Mouse (Mus musculus): ENCODE results near the gene Guca1a. TPM values are rescaled to one million over a fixed set of nuclear protein-coding genes. Genes with fewer than 3 reads are reported as not detected.
A peak's percentile ranks its signal among the peaks of the same experiment; 100 is the strongest.

Guca1a gene
- total RNA-seq, 2 experiments from 2014 or later, result 2.5 TPM; not detected in 1

DNA sequence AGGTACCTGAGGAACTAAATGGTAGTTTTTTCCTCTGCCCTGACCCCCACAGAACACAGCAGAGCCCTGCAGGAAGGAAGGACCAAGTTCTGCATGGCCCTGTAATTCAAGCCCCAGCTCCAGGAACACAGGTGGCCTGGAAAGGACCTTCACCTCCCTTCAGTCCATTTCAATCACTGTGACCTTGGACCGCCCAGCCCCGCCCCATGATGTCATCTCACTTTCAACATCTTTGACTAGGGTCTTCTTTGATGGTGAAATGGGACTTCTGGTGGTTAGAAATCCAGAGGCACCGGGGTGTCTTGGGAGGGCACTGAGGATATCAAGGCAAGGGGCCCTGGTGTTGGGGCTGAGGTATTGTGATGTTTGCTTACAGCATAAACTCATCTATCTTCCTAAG lies 21.2 kb upstream of the Guca1a start:
- no peak for ATAC-seq (replicated peaks; ENCODE audit: low FRiP score, poor library complexity, severe bottlenecking)

DNA sequence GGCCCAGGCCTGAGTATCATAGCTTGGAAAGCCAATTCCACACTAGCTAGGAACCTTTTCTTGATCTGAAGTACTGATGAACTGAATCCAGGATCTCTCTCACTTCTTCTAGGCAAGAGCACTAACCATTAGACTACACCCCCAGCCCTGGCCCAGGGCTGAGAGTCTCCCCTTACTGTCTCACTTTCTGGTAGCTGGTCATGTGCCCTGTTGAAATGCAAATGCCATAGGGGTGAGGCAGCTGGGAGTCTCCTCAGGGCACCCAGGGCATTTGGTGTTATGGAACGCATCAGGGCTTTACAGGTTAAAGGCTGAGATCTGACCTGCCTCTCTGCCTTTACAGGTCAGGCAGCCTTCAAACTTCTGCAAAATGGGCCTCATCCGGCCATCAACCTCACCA lies 19.8 kb upstream of the Guca1a start:
- no peak for ATAC-seq (replicated peaks; ENCODE audit: low FRiP score, poor library complexity, severe bottlenecking)

DNA sequence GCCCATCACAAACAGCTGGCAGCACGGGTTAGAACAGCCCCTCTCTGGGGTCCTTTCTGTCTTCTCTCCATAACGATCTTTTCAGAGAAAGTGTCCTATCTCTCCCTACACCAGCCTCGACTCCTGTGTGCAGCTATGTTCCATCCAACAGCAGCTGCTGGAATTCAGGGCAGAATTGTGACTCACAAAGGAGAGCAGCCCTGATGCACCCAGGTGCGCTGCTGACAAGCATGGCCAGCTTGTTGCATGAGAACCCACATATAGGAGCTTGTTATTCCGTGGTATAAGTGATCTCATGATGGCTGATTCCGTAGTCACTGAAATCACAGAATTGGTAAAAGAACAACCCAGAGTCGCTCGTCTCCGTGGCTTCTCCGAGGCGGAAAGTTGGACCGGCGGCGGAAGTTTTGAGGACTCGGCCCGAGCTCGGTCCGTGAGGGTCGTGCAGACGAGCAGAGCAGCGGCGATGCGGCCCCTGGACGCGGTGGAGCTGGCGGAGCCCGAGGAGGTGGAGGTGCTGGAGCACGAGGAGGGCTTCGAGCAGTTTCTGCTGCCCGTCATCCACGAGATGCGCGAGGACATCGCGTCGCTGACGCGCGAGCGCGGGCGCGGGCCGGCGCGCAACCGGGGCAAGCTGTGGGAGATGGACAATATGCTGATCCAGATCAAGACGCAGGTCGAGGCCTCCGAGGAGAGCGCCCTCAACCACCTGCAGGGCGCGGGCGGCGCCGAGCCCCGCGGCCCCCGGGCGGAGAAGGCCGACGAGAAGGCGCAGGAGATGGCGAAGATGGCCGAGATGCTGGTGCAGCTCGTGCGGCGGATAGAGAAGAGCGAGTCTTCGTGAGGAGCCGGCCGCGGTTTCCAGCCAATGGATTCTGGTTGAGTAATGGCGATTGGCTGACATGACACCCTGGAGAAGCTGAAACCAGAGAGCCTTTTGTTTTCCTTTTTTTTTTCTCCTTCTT lies 9.8 kb upstream of the Guca1a start:
- ATAC-seq (replicated peaks; ENCODE audit: low FRiP score, poor library complexity, severe bottlenecking), result peak; percentile 63

DNA sequence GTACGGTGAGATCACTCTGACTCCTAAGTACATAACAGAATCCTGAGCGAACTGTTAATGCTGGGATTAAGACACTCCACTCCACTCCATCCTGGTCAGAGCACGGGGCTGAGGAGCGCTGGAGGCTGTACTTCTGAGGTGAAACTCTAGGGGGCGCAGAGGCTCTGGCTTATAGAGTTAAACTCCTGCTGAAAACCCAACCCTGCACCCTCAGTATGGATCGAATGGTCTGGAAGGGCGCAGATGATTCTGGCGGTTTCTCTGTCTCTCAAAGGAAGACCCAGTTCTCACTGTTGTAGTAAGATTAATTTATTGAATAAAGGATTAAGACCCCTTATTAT lies 8.1 kb upstream of the Guca1a start:
- ATAC-seq (replicated peaks; ENCODE audit: low FRiP score, poor library complexity, severe bottlenecking), result 0 out of 2 replicates have a peak, but pooled peaks have one; percentile 53

DNA sequence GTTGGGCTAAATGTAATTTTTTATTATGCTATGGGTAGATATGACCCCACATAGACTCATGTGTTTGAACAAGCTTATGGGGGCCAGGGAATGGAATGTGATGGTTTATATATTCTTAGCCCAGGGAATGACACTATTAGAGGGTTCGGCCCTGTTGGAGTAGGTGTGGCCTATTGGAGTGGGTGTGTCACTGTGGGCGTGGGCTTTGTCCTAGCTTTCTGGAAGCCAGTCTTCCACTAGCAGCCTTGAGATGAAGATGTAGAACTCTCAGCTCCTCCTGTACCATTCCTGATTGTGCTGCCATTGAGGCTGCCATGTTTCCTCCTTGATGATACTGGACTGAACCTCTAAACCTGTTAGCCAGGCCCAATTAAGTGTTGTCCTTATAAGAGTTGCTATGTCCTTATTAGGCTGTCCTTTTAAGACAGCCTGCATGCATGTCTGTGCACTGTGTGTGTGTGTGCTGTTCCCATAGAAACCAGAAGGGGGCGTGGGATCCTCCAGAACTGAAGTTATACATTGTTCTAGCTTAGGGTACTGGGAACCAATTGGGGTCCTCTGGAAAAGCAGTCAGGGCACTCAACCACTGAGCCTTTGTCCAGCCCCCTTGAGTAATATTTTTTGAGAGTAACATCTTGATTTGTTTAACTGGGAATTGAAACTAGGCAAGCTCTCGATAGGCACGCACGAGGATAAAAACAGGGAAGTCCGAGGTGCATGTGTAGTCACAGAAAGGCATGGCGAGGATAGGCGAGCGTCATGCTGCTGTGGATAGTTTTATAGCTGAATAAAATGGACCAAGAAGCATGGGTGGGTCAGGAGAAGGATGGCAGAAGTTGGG lies 7.6 kb upstream of the Guca1a start:
- ATAC-seq (replicated peaks; ENCODE audit: low FRiP score, poor library complexity, severe bottlenecking), result no peak

DNA sequence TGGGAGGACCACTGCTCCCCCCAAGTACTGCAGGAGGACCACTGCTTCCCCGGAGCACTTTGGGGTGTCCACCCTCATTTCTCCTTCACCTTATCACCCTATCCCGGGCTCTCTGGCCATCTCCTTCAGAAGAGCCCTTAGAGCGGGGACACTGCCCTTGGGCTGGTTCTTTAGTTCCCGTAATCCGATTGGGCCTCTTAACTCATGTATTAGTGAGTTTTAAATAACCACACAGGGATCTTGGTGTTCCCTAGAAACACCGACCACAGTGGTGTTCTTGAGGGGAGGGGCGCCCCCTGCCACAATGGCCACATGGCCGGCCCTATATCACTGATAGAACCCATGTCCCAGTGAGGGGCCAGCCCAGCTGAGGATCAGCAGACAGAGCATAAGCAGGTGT lies 1.3 kb downstream of the Guca1a start:
- no peak for ATAC-seq (replicated peaks; ENCODE audit: low FRiP score, poor library complexity, severe bottlenecking)

DNA sequence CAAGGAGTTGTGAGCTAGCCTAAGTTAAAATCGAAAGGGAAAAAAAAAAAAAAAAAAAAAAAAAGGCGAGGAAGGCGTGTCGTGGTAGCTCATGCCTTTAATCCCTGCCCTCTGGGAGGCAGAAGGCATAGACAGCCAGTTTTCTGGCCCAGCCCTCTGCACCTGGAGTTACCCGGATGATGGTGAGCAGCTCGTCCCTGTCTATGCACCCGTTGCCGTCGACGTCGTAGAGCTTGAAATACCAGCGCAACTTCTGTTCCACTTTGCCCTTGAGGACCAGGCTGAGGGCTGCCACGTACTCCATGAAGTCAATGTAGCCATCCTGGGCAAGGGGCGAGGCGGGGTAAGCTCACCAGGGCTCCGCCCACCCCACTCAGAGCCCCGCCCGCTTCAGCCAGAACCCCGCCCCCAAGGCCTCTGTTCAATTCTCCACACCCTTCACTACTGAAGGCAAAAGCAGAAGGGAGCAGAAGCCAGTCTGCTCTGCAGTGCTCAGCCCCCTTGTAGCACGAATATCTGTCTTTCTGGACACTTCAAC lies 4.9 kb downstream of the Guca1a start:
- ATAC-seq (replicated peaks; ENCODE audit: low FRiP score, poor library complexity, severe bottlenecking), result peak; percentile 57; the same call in 1 of the 2 replicates

DNA sequence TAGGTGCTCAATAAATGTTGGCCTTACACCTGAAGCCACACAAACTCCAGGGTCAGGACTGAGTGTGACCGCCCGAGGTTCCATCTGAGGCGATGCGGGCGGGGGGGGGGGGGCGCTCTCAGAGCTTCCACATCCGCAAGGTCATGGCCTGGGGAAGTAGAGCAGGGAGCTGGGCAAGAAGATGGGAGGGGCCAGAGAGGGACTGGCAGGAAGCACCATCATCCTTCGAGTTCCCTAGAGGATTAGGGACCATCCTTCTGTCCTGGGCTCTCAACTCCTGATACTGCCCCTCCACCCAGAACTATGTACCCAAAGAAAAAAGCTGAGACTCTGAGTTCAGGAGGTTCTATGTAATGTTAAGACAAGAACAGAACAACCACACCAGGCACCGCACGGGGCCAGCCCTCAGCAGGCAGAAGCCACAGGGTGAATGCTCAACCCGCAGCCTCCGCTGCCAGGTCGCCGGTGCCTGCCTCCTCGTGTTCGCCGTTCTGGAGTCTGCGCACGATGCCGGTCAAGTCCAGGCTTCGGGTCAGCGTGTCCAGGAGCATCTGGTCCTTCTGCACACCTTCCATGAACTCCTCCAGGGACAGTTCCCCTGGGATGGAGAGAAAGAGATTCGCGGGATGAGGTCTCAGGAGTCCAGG lies 6.0 kb downstream of the Guca1a start:
- ATAC-seq (replicated peaks; ENCODE audit: low FRiP score, poor library complexity, severe bottlenecking), result no peak

DNA sequence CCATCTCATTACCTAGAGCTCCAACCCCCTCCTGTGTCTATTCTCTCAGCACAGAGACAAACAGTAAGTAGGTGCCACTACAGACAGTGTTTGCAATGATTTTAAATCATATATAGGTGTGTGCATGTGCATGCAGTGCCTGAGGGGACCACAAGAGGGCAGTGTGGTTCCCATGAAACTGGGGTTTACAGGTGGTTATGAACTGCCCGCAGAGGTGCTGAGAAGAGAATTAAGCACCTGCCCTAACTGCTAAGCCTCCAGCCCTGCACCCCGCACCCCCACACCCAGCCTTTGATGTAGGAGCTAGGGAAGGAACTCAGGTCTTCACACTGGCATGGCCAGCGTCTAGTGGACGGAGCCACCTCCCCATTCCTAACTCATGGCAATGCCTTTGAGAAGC lies 13.7 kb downstream of the Guca1a start:
- no peak for ATAC-seq (replicated peaks; ENCODE audit: low FRiP score, poor library complexity, severe bottlenecking)

DNA sequence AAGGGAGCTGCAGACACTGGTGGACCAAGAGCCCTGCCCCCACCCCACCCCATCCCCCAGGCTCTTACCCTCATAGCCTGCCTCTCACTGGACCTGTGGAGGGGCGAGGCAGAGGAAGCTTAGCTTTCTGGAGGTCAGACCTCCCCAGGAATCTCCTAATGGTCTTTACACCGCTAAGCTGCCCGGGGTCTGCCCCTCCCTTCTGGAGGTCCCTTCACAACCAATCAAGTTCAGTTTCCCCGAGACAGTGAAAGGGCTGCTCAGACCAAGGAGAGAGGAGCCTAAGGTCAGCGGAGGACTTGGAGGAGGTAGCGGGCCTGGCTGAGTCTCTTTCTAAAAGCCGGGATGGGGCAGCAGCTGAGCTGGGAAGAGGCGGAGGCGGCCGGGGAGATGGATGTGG lies 15.2 kb downstream of the Guca1a start, which contains the start of gene Guca1b:
Gene Guca1b, plus strand, starts transcription at position 249 of the 400 bp plus-strand sequence.
- no peak for ATAC-seq (replicated peaks; ENCODE audit: low FRiP score, poor library complexity, severe bottlenecking)

DNA sequence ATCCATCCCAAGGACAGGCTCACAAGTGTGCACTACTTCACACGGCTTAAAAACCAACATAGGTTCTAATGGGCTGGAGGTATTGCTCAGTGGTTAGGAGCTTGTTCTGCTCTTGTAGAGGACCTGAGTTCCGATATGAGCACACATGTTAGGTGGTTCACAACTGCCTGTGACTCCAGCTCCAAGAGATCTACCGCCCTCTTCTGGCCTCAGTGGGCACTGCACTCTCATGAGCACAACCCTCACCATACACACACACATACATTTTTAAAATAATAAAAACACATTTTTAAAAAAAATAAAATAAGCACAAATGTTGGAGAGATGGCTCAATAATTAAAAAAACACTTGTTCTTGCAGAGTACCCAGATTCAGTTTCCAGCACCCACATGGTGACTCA lies 16.3 kb downstream of the Guca1a start:
- no peak for ATAC-seq (replicated peaks; ENCODE audit: low FRiP score, poor library complexity, severe bottlenecking)

DNA sequence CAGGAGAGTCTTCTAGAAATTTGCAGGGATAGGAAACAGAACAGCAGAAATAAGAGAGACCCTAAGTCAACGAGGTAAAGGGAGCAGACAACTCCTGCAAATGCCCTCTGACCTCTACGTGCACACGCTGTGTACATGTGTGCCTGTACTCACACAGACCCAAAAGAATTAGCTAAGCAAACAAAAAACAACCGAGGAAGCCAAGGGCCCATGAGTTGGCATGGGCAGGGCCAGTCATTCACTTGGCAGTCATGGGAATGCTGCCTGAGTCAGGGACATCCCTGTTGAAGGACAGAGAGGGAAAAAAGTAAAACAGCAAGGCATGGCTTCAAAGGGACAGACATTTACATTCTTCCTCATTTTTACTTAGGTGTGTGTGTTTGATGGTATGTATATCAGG lies 17.1 kb downstream of the Guca1a start:
- ATAC-seq (replicated peaks; ENCODE audit: low FRiP score, poor library complexity, severe bottlenecking), result no peak

DNA sequence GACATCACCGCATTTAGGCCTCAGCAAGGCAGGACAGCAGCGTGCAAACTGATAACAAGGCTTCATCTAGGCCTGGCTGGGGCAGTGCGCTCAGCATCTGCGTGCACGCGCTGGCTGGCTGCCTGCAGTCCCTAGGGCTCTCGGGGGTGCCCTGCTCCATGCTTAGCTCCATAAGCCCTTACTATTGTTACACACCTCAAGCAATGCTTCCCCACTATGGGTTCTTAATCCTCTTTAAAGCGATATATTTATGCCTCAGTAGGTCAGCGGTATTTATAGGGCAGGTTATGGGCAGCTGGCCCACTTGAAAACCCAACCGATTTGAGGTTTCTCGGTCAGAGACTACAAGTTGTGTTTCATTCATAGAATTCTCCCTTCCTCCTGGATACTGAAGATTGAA lies 18.5 kb downstream of the Guca1a start:
- no peak for ATAC-seq (replicated peaks; ENCODE audit: low FRiP score, poor library complexity, severe bottlenecking)

DNA sequence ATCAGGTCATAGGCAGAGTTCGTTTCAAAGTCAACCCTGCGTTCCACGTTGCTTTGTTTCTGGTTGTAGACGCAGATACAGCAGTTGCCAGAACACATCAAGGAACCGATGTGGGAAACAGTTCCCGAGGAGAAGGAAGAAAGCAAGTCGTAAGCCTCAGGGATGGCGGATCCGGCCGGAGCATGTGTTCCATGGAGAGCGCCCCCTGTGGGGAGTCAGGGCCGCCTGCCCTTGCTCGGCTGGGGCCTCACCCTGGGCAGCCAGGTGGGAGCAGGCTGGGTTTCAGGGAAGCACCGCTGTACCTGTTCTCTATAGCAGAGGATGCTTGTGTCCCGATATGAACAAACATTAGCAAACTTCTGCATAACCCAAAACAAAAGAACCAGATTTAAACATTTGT lies 22.3 kb downstream of the Guca1a start:
- ATAC-seq (replicated peaks; ENCODE audit: low FRiP score, poor library complexity, severe bottlenecking), result no peak

DNA sequence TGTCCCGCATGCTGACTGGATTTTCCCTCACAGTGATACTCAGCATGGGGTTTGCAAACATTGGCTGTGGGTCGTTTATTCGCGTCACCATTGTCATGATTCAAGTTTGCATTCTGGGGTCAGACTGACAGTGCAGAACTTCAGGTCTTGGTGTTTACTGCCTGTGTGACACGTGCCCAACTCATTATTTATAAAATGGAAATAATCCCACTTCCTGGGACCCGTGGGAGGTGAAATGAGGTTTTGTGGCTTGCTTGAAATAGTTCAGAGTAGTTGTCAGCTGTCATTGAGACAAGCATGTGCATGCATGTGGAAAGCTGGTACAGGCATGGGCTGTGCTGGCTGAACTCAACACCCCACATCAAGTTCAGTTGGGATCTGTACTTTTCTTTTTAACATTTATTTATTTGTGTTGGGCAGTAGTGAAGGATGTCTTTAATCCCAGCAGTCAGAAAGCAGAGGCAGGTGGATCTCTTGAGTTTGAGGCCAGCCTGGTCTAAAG lies 23.6 kb downstream of the Guca1a start:
- ATAC-seq (replicated peaks; ENCODE audit: low FRiP score, poor library complexity, severe bottlenecking), result no peak

DNA sequence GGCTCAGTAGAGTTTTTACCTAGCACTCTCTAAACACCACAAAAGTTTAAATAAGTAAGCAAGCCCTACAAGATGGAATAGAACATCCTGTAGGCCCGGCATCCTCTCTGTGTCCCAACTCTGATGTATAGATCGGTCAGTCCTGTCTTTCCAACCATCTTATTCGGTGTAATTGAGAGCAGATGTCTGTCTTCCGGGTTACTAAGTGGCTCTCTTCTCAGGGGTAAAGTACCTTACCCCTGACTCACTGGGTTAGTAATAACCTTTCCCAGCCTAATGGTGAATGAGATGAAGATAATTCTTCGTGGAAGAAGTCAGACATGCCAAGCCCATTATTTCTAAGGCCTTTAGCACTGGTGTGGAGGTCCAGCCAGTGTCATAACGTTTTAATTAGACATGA lies 26.4 kb downstream of the Guca1a start:
- no peak for ATAC-seq (replicated peaks; ENCODE audit: low FRiP score, poor library complexity, severe bottlenecking)

DNA sequence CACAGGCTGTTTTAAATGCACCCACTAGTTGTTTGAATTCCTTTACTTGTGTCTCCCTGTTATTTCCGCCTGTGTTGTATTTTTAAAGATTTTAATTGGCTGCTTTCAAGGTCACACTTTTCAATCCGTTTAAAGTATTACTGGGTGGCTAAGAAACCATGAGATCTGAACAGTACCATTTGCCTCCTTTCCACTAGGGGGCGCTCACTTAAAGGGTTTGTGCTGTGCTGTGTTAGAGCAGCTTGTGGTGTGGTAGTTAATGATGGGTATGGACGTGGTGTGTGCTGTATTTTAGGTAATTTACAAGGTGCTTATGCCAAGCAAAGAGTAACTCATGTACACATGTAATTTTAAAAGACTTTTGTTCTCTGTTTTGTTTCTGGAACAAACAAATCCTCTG lies 28.9 kb downstream of the Guca1a start:
- ATAC-seq (replicated peaks; ENCODE audit: low FRiP score, poor library complexity, severe bottlenecking), result peak; percentile 67

DNA sequence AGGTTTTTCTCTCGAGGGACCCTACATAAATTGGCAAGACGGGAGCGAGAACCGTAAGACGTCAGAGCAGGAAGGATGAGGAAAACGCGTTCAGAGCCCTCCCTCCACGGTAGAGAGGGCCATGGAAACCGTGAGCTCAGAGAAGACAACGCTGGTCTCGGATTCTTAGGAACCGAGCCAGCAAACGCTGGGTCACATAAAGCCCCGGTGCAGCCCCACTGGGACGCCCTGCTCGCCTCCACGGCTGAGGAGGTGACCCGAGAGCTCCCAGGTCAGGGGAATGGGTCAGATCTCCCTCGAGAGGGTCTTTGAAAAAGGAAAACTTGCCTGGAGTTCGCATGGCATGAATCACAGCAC lies 31.3 kb downstream of the Guca1a start:
- ATAC-seq (replicated peaks; ENCODE audit: low FRiP score, poor library complexity, severe bottlenecking), result peak; percentile 21; the same call in 1 of the 2 replicates

DNA sequence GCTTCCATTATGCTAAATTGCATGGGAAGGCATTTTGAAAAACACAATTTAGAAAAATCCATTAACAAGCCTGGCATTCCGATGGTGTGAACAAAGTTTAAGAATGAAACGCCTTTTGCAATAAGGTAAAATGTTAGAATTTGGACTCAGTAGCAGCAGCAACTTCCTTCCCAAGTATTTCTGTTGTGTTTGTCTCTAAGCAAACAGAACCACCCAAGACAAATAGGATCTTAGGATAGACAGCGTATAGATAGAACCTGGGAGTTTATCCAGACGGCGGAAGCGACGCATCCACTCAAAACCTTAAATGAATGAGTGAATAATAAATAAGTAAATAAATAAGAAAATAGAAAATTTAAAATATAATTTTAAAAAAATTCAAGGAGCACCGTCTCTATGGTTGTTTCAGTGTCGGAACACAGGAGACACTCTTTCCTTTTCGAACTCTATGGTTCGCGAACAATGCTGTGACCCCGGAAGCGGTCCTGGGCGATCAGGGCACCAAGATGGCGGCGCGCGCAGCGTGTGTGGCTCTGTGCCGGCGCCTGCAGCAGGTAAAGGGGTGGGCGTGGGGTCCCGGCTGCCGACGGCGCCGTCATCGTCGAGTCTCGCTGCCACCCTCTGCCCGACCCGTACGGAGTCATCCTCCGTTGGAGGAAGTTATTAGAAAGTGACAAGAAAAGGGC lies 31.8 kb downstream of the Guca1a start, which contains the start of gene Mrps10:
Gene Mrps10, plus strand, starts transcription at position 487 of the 686 bp plus-strand sequence.
- peak; percentile 86 for ATAC-seq (replicated peaks; ENCODE audit: low FRiP score, poor library complexity, severe bottlenecking)
